Mouse (Mus musculus) neural tube, embryonic 14.5 days (tissue): ENCODE measurements around the gene Crybg3. TPM values are rescaled to one million over a fixed set of nuclear protein-coding genes. Genes with fewer than 3 reads are reported as not detected.

ENCODE experiments used
- ATAC-seq: fragments of 200-750 bp; cut with Nextera tagmentation; 2 replicates; pipeline ENCODE4 v1.8.0; 2017; ENCODE audit warnings: low read depth, mild to moderate bottlenecking, moderate TSS enrichment, moderate library complexity
- H3K27ac ChIP-seq: fragments of 300-500 bp; sonication (generic); 2 replicates; pipeline ENCODE4 v1.5.1; 2014; ENCODE audit warnings: low read depth, mild to moderate bottlenecking, control low read depth, low read length, moderate library complexity, mixed read lengths
- H3K27me3 ChIP-seq: fragments of 300-500 bp; sonication (generic); 2 replicates; pipeline ENCODE4 v1.6.1; 2014; ENCODE audit warnings: low read length; ENCODE audit not compliant: control insufficient read depth, insufficient read depth
- H3K36me3 ChIP-seq: fragments of 300-500 bp; sonication (generic); 2 replicates; pipeline ENCODE4 v1.6.1; 2014; ENCODE audit warnings: low read length, mixed read lengths; ENCODE audit not compliant: control insufficient read depth, insufficient read depth
- H3K4me1 ChIP-seq: fragments of 300-500 bp; sonication (generic); 2 replicates; pipeline ENCODE4 v1.6.1; 2014; ENCODE audit warnings: low read length; ENCODE audit not compliant: control insufficient read depth, insufficient read depth
- H3K4me2 ChIP-seq: fragments of 300-500 bp; sonication (generic); 2 replicates; pipeline ENCODE4 v1.6.1; 2014; ENCODE audit warnings: mild to moderate bottlenecking, low read depth, low read length, control low read depth
- H3K4me3 ChIP-seq: fragments of 300-500 bp; sonication (generic); 2 replicates; pipeline ENCODE4 v1.5.1; 2014; ENCODE audit warnings: low read depth, low read length, control low read depth, mixed read lengths
- H3K9ac ChIP-seq: fragments of 300-500 bp; sonication (generic); replicated peaks from 2 replicates; pipeline ENCODE4 v1.6.1; 2014; ENCODE audit warnings: low read depth, mild to moderate bottlenecking, control low read depth, low read length, mixed read lengths
- H3K9me3 ChIP-seq: fragments of 300-500 bp; sonication (generic); 2 replicates; pipeline ENCODE4 v1.6.1; 2016; ENCODE audit warnings: low read length; ENCODE audit not compliant: control insufficient read depth
- WGBS: fragments of 180-500 bp; shearing (Covaris S2); extraction: QIAGEN DNeasy Blood & Tissue Kit; methylation state at CpG from one replicate; pipeline ENCODE4 v1.1.7; 2014; 5-methylcytosine and 5-hydroxymethylcytosine counted together
- polyA plus RNA-seq: library from polyadenylated mRNA; unstranded; fragments of >200 nt; fragmentation: Nextera tagmentation; extraction: Ambion mirVana; gene quantifications from 2 replicates; pipeline ENCODE4 v1.2.1, GENCODE M21; 2014

Gene Crybg3
- polyA plus RNA-seq, 1 experiment from 2014 or later: 2.2 TPM

GRCm38 (mm10) chr16:59604078-59604781 is 3.5 kb upstream of the Crybg3 start:
- ATAC-seq: peak; percentile 84
- H3K27me3 ChIP-seq: no peaks in the 10 kb centered on the region
- 16% methylated on average over 15 of the region's 15 CpGs for WGBS
- peak overlapping the region; percentile 16; the same call in 1 of the 2 replicates for H3K9ac ChIP-seq
- peak overlapping the region; percentile 44 for H3K4me2 ChIP-seq
- 0 out of 2 replicates have a peak overlapping the region, but pooled peaks have one; percentile 34 for H3K27ac ChIP-seq
- 0 out of 2 replicates have a peak, but pooled peaks cover 3% of the 10 kb centered on the region for H3K4me1 ChIP-seq
- H3K36me3 ChIP-seq: no peaks in the 10 kb centered on the region
- H3K9me3 ChIP-seq: no peaks in the 10 kb centered on the region
- peak overlapping the region; percentile 19 for H3K4me3 ChIP-seq

GRCm38 (mm10) chr16:59599411-59600265 is 1.1 kb downstream of the Crybg3 start:
- peak overlapping the region; percentile 89 for H3K4me2 ChIP-seq
- H3K4me3 ChIP-seq: peak overlapping the region; percentile 71
- no peaks in the 10 kb centered on the region for H3K27me3 ChIP-seq
- 0 out of 2 replicates have a peak, but pooled peaks cover 4% of the 10 kb centered on the region for H3K4me1 ChIP-seq
- no peaks in the 10 kb centered on the region for H3K36me3 ChIP-seq
- peak; percentile 25; the same call in 1 of the 2 replicates for ATAC-seq
- H3K27ac ChIP-seq: no peak overlapping the region
- H3K9me3 ChIP-seq: no peaks in the 10 kb centered on the region
- WGBS: 18% methylated on average over 17 of the region's 17 CpGs
- H3K9ac ChIP-seq: no peak overlapping the region

GRCm38 (mm10) chr16:59598997-59599396 is 1.8 kb downstream of the Crybg3 start:
- Histone ChIP-seq H3K4me2 (peak overlapping the region; percentile 89; the same call in 1 of the 2 replicates), H3K4me1 (0 out of 2 replicates have a peak, but pooled peaks cover 4% of the 10 kb centered on the region)
- no peak for ATAC-seq

GRCm38 (mm10) chr16:59597256-59597655 is 3.5 kb downstream of the Crybg3 start:
- Histone ChIP-seq H3K4me2 (no peak overlapping the region), H3K36me3 (no peaks in the 10 kb centered on the region), H3K27ac (no peak overlapping the region), H3K27me3 (no peaks in the 10 kb centered on the region), H3K4me3 (no peak overlapping the region), H3K9me3 (no peaks in the 10 kb centered on the region), H3K4me1 (0 out of 2 replicates have a peak, but pooled peaks cover 4% of the 10 kb centered on the region), H3K9ac (no peak overlapping the region)
- ATAC-seq: no peak
- 97% methylated on average over 6 of the region's 6 CpGs for WGBS

More at GRCm38 (mm10) chr16:59598997-59599396, 1.8 kb downstream of the Crybg3 start:
- 13% methylated on average over 4 of the region's 4 CpGs for WGBS
- no peaks in the 10 kb centered on the region for H3K27me3 ChIP-seq
- H3K27ac ChIP-seq: no peak overlapping the region
- no peaks in the 10 kb centered on the region for H3K36me3 ChIP-seq
- no peak overlapping the region for H3K4me3 ChIP-seq
- no peak overlapping the region for H3K9ac ChIP-seq
- no peaks in the 10 kb centered on the region for H3K9me3 ChIP-seq

- no peaks in the 10 kb centered on the region for H3K27me3 ChIP-seq
- H3K4me3 ChIP-seq: no peak overlapping the region
- no peaks in the 10 kb centered on the region for H3K9me3 ChIP-seq
- WGBS: 87% methylated on average over 3 of the region's 3 CpGs
- H3K4me1 ChIP-seq: 0 out of 2 replicates have a peak, but pooled peaks cover 4% of the 10 kb centered on the region
- H3K9ac ChIP-seq: no peak overlapping the region
- H3K4me2 ChIP-seq: no peak overlapping the region
- H3K36me3 ChIP-seq: no peaks in the 10 kb centered on the region
- no peak overlapping the region for H3K27ac ChIP-seq
- ATAC-seq: no peak
These were observed 6.1 kb downstream of the Crybg3 start for GRCm38 (mm10) chr16:59594714-59595113.

- ATAC-seq: no peak
- no peak overlapping the region for H3K27ac ChIP-seq
- no peaks in the 10 kb centered on the region for H3K9me3 ChIP-seq
- H3K9ac ChIP-seq: no peak overlapping the region
- no peaks in the 10 kb centered on the region for H3K4me1 ChIP-seq
- H3K27me3 ChIP-seq: no peaks in the 10 kb centered on the region
- no peak overlapping the region for H3K4me3 ChIP-seq
- no peaks in the 10 kb centered on the region for H3K36me3 ChIP-seq
- WGBS: 87% methylated on average over 6 of the region's 6 CpGs
- H3K4me2 ChIP-seq: no peak overlapping the region
These were observed 10.0 kb downstream of the Crybg3 start for GRCm38 (mm10) chr16:59590790-59591189.

- Histone ChIP-seq H3K27me3 (no peaks in the 10 kb centered on the region), H3K9me3 (no peaks in the 10 kb centered on the region), H3K9ac (no peak overlapping the region), H3K27ac (no peak overlapping the region), H3K4me2 (no peak overlapping the region), H3K4me1 (no peaks in the 10 kb centered on the region), H3K4me3 (no peak overlapping the region), H3K36me3 (no peaks in the 10 kb centered on the region)
- peak; percentile 36 for ATAC-seq
- 60% methylated on average over 13 of the region's 13 CpGs for WGBS
These were observed 12.3 kb downstream of the Crybg3 start for GRCm38 (mm10) chr16:59588351-59589025.

GRCm38 (mm10) chr16:59587816-59588215 is 13.0 kb downstream of the Crybg3 start:
- no peaks in the 10 kb centered on the region for H3K36me3 ChIP-seq
- H3K4me3 ChIP-seq: no peak overlapping the region
- H3K4me2 ChIP-seq: no peak overlapping the region
- H3K27ac ChIP-seq: no peak overlapping the region
- ATAC-seq: peak; percentile 13; the same call in 1 of the 2 replicates
- H3K9ac ChIP-seq: no peak overlapping the region
- no peaks in the 10 kb centered on the region for H3K27me3 ChIP-seq
- no peaks in the 10 kb centered on the region for H3K4me1 ChIP-seq
- WGBS: 80% methylated on average over 10 of the region's 10 CpGs
- H3K9me3 ChIP-seq: no peaks in the 10 kb centered on the region
